Comparison of ENCODE assay signal across 8 mouse cellular contexts in the genomic region with DNA sequence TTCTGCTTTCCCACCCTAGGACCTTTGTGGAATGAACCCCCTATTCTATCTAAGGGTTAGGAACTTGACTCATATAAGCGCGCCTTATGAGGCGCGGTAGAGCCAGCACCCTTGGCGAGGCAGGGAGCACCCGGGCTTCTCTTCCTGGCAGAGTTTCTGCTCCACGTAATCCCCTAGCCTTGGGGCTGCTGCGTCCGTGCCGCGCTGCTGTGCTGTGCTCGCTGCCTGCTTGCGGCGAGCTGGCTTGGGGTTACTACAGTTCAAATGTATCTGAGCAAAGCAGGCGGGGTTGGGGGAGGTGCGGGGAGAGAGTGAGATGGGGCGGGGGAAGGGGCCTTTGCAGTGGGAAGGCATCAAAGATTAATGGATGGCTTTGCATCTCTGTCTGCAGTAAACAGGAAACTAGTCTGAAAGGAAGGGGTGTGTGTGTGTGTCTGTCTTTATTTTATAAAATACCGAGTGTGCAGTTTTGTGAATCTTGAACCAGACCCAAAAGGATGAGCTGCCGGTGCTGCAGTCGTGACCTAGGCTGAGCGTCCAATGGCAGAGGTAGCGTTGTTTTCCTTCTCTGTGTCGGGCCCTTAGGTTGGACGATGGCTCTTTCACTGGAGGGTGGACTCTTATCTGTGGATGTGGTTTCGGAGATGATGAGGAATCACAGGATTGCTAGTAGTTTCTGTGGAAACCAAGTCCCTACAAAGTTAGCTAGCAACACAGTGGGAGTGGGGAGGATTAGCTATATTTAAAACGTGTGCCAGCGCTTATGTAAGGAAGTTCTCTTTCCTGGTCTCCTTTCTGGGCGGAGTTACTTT. TPM values are rescaled to one million over a fixed set of nuclear protein-coding genes. Genes with fewer than 3 reads are reported as not detected.
A peak's percentile ranks its signal among the peaks of the same experiment; 100 is the strongest.
DNase-seq lines count a peak whose midpoint lies in the region; ATAC-seq lines count a peak whose summit lies in the region.

No protein-coding gene starts in this region.

- peak; percentile 83 for ATAC-seq in activated CD4-positive, CD25-positive, alpha-beta regulatory T cell, adult 4 months
- peak; percentile 81 for ATAC-seq in inflammation-experienced regulatory T-cells, adult 6 months
- ATAC-seq in megakaryocyte progenitor cell, adult 5-6 weeks (replicated peaks; ENCODE audit: poor library complexity): peak; percentile 72

- intact Hi-C loops in left cerebral cortex, postnatal 10 days (cut with DNase I): loop anchor here (2.0 kb wide), 1 partner anchor 49 kb away; the partner anchor contains the start of gene Ublcp1

- peak; percentile 87 for DNase-seq in embryo, embryonic 10 days (ENCODE audit: low spot score)
- peak; percentile 62 for DNase-seq in gastrocnemius, postnatal 10 days
- peak; percentile 40 to 87 for DNase-seq in left cerebral cortex, postnatal 10 days (ENCODE audit: extremely low spot score in 1 of 2, low spot score in 2 of 2)
- DNase-seq in right cerebral cortex, postnatal 14 days: peak; percentile 56
- peak; percentile 51 for DNase-seq in urinary bladder, postnatal 25 days (ENCODE audit: low spot score)

RNA-seq across cellular contexts. Expression of gene Rnf145, which starts 1.4 kb away (rescaled TPM):
- 10 to 100 TPM; 45.3 to 60.4 TPM for polyA plus RNA-seq in activated CD4-positive, CD25-positive, alpha-beta regulatory T cell, adult 4 months (2017; shearing (Covaris generic))
- 10 to 100 TPM; 14.3 to 24.9 TPM for total RNA-seq in gastrocnemius, postnatal 10 days (2021)
- polyA plus RNA-seq in inflammation-experienced regulatory T-cells, adult 6 months (2017; shearing (Covaris generic)): 10 to 100 TPM; 49.3 to 67.5 (median 63.5) TPM
- total RNA-seq in left cerebral cortex, postnatal 10 days (2021): 100 to 1,000 TPM in 1 of 2 experiments, 10 to 100 TPM in 1; 95.9 to 106 TPM
- 12.8 and 18.9 TPM in 2 replicates for total RNA-seq in megakaryocyte progenitor cell, adult 5-6 weeks (2015)
- 20.7 and 24.9 TPM in 2 replicates for total RNA-seq in megakaryocyte progenitor cell, adult 5-6 weeks (2017)

RNA-seq across cellular contexts. Expression of gene Ublcp1, which starts 49.9 kb away (rescaled TPM):
- 10 to 100 TPM; 41.0 to 42.9 TPM for polyA plus RNA-seq in activated CD4-positive, CD25-positive, alpha-beta regulatory T cell, adult 4 months (2017; shearing (Covaris generic))
- total RNA-seq in gastrocnemius, postnatal 10 days (2021): 10 to 100 TPM; 21.4 to 23.5 TPM
- polyA plus RNA-seq in inflammation-experienced regulatory T-cells, adult 6 months (2017; shearing (Covaris generic)): 10 to 100 TPM; 41.8 to 44.1 (median 43.3) TPM
- total RNA-seq in left cerebral cortex, postnatal 10 days (2021): 10 to 100 TPM; 33.7 to 37.9 TPM
- 11.0 and 14.9 TPM in 2 replicates for total RNA-seq in megakaryocyte progenitor cell, adult 5-6 weeks (2015)
- total RNA-seq in megakaryocyte progenitor cell, adult 5-6 weeks (2017): 11.6 and 13.8 TPM in 2 replicates

Comparison
In these comparisons a context has a peak if more than half of its experiments do, and no peak if none do; other contexts are left out.
1. Peak in every context shown above with its lines: DNase-seq and ATAC-seq.